In the genomic region with DNA sequence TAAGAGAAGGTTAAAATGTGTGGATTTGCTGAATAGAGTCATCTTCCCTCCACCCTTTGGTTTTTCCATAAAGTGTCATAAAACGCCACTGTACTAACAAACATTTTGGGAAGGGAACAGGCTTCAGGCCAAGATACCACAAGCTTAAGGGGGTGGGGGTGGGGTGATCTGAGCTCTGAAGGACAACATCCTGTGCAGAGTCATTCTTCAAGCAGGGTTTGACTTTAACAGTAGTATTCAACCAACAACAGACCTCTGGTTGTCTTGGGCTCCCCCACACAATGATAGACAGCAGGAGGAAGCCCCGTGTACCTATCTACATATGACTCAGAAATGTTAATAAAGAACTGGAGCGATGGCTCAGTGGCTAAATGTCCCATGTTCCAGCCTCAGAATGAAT, we compare ENCODE assay signal across 16 mouse cellular contexts.
A peak's percentile ranks its signal among the peaks of the same experiment; 100 is the strongest.
DNase-seq lines count a peak whose midpoint lies in the region; ATAC-seq and TF ChIP-seq lines count a peak whose summit lies in the region.
"Had no signal": no experiment of that assay in that cellular context is flagged by ENCODE, and none has a peak within 500 bp of the region (broad histone marks: within the 10 kb centered on the region; RNA-seq: fewer than 3 reads in every experiment).

No protein-coding gene starts in this region.

- H3K27me3 ChIP-seq in limb, embryonic 14.5 days (ENCODE audit: control insufficient read depth, insufficient read depth, low read length): no peaks in the 10 kb centered on the region
- H3K27me3 ChIP-seq in limb, embryonic 10.5 days (ENCODE audit: low read depth, poor library complexity, severe bottlenecking): no peaks in the 10 kb centered on the region
- H3K27me3 ChIP-seq in intestine, embryonic 15.5 days (replicated peaks): no peaks in the 10 kb centered on the region
- H3K27me3 ChIP-seq in midbrain, embryonic 13.5 days: no peaks in the 10 kb centered on the region
- H3K27me3 ChIP-seq: liver, embryonic 12.5 days; neural tube, embryonic 13.5 days; Patski had no signal

- H3K27ac ChIP-seq in limb, embryonic 14.5 days (replicated peaks; ENCODE audit: low read depth, low read length): no peak overlapping the region
- H3K27ac ChIP-seq in limb, embryonic 10.5 days: no peak overlapping the region
- peak overlapping the region; percentile 78 for H3K27ac ChIP-seq in intestine, embryonic 15.5 days
- H3K27ac ChIP-seq in midbrain, embryonic 13.5 days: no peak overlapping the region
- H3K27ac ChIP-seq: liver, embryonic 12.5 days; neural tube, embryonic 13.5 days had no signal

- DNase-seq in limb, embryonic 14.5 days (ENCODE audit: low spot score): peak; percentile 42
- no peak for DNase-seq in limb, embryonic 10.5 days (ENCODE audit: low spot score)
- DNase-seq in CD4-positive helper T cell, adult 2 months (ENCODE audit: low read depth, low spot score): peak; percentile 5
- no peak for DNase-seq in c-Kit-positive CD71-positive TER-119-positive erythroid progenitor cells, embryonic 14.5 days (ENCODE audit: low spot score)
- DNase-seq in thymus, postnatal 14 days: no peak
- DNase-seq: cerebellum, postnatal 25 days; gastrocnemius, postnatal 25 days; heart, postnatal 36 days; thymus, postnatal 36 days had no signal

- no peaks in the 10 kb centered on the region for H3K36me3 ChIP-seq in limb, embryonic 14.5 days (ENCODE audit: control insufficient read depth, insufficient read depth, low read length)
- no peaks in the 10 kb centered on the region for H3K36me3 ChIP-seq in limb, embryonic 10.5 days
- no peaks in the 10 kb centered on the region for H3K36me3 ChIP-seq in intestine, embryonic 15.5 days
- H3K36me3 ChIP-seq in midbrain, embryonic 13.5 days: no peaks in the 10 kb centered on the region
- H3K36me3 ChIP-seq: liver, embryonic 12.5 days; neural tube, embryonic 13.5 days had no signal

- H3K9me3 ChIP-seq in limb, embryonic 14.5 days (ENCODE audit: control insufficient read depth, low read length): no peaks in the 10 kb centered on the region
- H3K9me3 ChIP-seq in limb, embryonic 10.5 days (replicated peaks): no peaks in the 10 kb centered on the region
- H3K9me3 ChIP-seq in intestine, embryonic 15.5 days: no peaks in the 10 kb centered on the region
- no peaks in the 10 kb centered on the region; the same call in 1 of the 2 replicates for H3K9me3 ChIP-seq in midbrain, embryonic 13.5 days
- H3K9me3 ChIP-seq: liver, embryonic 12.5 days; neural tube, embryonic 13.5 days had no signal

- no peak for ATAC-seq in limb, embryonic 14.5 days (ENCODE audit: low FRiP score, low read depth)
- ATAC-seq in activated CD4-positive, CD25-positive, alpha-beta regulatory T cell, adult 4 months: peak; percentile 83
- ATAC-seq in intestine, embryonic 15.5 days: peak; percentile 44
- ATAC-seq in midbrain, embryonic 13.5 days: no peak
- ATAC-seq: liver, embryonic 12.5 days; Patski had no signal

- no peak overlapping the region for H3K4me3 ChIP-seq in limb, embryonic 14.5 days (replicated peaks; ENCODE audit: low read length)
- H3K4me3 ChIP-seq in limb, embryonic 10.5 days: no peak overlapping the region
- H3K4me3 ChIP-seq in intestine, embryonic 15.5 days (replicated peaks): no peak overlapping the region
- no peak overlapping the region for H3K4me3 ChIP-seq in midbrain, embryonic 13.5 days (replicated peaks)
- H3K4me3 ChIP-seq: liver, embryonic 12.5 days; neural tube, embryonic 13.5 days had no signal

- H3K4me1 ChIP-seq in limb, embryonic 14.5 days (ENCODE audit: control insufficient read depth, insufficient read depth, low read length): peaks cover 15% of the 10 kb centered on the region
- H3K4me1 ChIP-seq in limb, embryonic 10.5 days: peaks cover 4% of the 10 kb centered on the region
- H3K4me1 ChIP-seq in intestine, embryonic 15.5 days (replicated peaks): peaks cover 9% of the 10 kb centered on the region
- H3K4me1 ChIP-seq in midbrain, embryonic 13.5 days (replicated peaks): no peaks in the 10 kb centered on the region
- H3K4me1 ChIP-seq: liver, embryonic 12.5 days; neural tube, embryonic 13.5 days had no signal

- H3K9ac ChIP-seq in limb, embryonic 14.5 days (ENCODE audit: low read depth, low read length, severe bottlenecking): no peak overlapping the region
- H3K9ac ChIP-seq in intestine, embryonic 15.5 days: no peak overlapping the region
- H3K9ac ChIP-seq in midbrain, embryonic 13.5 days (replicated peaks): no peak overlapping the region
- H3K9ac ChIP-seq: liver, embryonic 12.5 days; neural tube, embryonic 13.5 days had no signal

- H3K4me2 ChIP-seq in limb, embryonic 14.5 days (replicated peaks; ENCODE audit: low read depth, low read length, severe bottlenecking): no peak overlapping the region
- H3K4me2 ChIP-seq in intestine, embryonic 15.5 days (replicated peaks): no peak overlapping the region
- H3K4me2 ChIP-seq in midbrain, embryonic 13.5 days (replicated peaks): no peak overlapping the region
- H3K4me2 ChIP-seq: heart, embryonic 11.5 days; liver, embryonic 12.5 days; neural tube, embryonic 13.5 days had no signal

- WGBS in limb, embryonic 14.5 days: 57% methylated on average over 3 of the region's 3 CpGs
- WGBS in limb, embryonic 10.5 days: 71% methylated on average over 3 of the region's 3 CpGs
- WGBS in intestine, embryonic 15.5 days: 27% methylated on average over 3 of the region's 3 CpGs
- 88% methylated on average over 3 of the region's 3 CpGs for WGBS in midbrain, embryonic 13.5 days

- TF ChIP-seq POLR2A in limb, embryonic 14.5 days (IDR thresholded peaks at IDR 0.05; ENCODE audit: borderline replicate concordance, extremely low read depth, insufficient read depth, insufficient read length): no peak

Comparison
In these comparisons a context has a peak if more than half of its experiments do, and no peak if none do; other contexts are left out.
1. DNase-seq: peak in limb, embryonic 14.5 days (single experiment) and CD4-positive helper T cell, adult 2 months (single experiment); none in limb, embryonic 10.5 days (single experiment), c-Kit-positive CD71-positive TER-119-positive erythroid progenitor cells, embryonic 14.5 days (single experiment) and thymus, postnatal 14 days (single experiment).
2. ATAC-seq: peak in activated CD4-positive, CD25-positive, alpha-beta regulatory T cell, adult 4 months (single experiment) and intestine, embryonic 15.5 days (single experiment); none in limb, embryonic 14.5 days (single experiment) and midbrain, embryonic 13.5 days (single experiment).